Mouse (Mus musculus): Measurements from ENCODE around the gene Slc31a1.

GRCm38 (mm10) chr4:62437256-62437778 lies 76.8 kb downstream of the Slc31a1 start:
- no peak for TF ChIP-seq CTCF (IDR thresholded peaks at IDR 0.05)
- TF ChIP-seq POLR2A (IDR thresholded peaks at IDR 0.05; ENCODE audit: insufficient read depth, low read depth, low read length), result no peak

All from heart, adult 2 months (tissue).